Mouse (Mus musculus): ENCODE measurements around the gene A530084C06Rik.

GRCm38 (mm10) chr13:31558521-31559418, at the start of gene A530084C06Rik:
- TF ChIP-seq POLR2A (IDR thresholded peaks at IDR 0.05; ENCODE audit: low read depth, low read length) (no peak), CTCF (IDR thresholded peaks at IDR 0.05; ENCODE audit: borderline replicate concordance, insufficient read depth, low read length) (no peak)
